Mouse (Mus musculus) embryo, embryonic 9.5 days (tissue): ENCODE measurements around the gene Rxfp4.
A peak's percentile ranks its signal among the peaks of the same experiment; 100 is the strongest.
"Not testable (repeated sequence)": the region's sequence is repeated elsewhere in the genome, so short reads cannot be mapped to it uniquely, and the experiment has no call there.

Experiments
- DNase-seq: peaks from one replicate; pipeline ENCODE4 v3.0.0-alpha.2; 2017; ENCODE audit errors: extremely low spot score

Rxfp4 gene

DNA sequence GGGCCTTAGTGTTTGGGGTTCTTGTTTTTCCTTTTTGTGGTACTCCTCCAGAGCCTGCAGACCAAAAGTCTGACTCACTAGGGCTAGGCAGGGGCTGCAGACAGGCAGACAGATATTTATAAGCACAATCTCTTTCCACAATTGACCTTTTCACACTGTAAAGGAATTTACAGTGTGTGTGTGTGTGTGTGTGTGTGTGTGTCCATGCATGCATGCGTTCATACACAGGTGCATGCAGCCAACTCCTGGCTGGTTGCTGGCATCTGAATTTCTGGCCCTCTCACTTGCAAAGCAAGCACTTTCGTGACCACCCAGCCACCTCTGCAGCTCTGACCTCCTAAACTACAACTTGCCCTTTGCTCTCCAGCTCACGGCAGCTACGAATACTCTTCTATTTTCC, 43.9 kb downstream of the Rxfp4 start:
- DNase-seq: no peak

DNA sequence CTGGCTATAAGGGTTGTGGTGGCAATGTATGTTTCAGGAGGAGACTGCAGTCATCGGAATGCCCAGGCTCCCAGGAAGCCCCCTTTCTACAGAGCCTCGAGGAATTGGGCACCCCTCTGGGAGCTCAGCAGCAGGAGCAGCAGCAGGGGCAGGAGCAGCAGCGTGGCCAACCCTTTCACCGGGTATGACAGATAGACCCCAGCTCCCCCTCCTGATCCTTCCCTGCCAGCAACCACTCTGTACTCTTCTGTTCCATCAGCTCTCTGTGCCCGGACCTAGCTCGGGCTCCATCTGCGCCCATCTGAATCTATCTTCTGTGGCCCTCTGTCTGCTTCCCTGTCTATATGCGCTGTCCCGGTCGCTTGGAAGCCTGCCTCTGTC, 45.2 kb downstream of the Rxfp4 start:
- no peak for DNase-seq

DNA sequence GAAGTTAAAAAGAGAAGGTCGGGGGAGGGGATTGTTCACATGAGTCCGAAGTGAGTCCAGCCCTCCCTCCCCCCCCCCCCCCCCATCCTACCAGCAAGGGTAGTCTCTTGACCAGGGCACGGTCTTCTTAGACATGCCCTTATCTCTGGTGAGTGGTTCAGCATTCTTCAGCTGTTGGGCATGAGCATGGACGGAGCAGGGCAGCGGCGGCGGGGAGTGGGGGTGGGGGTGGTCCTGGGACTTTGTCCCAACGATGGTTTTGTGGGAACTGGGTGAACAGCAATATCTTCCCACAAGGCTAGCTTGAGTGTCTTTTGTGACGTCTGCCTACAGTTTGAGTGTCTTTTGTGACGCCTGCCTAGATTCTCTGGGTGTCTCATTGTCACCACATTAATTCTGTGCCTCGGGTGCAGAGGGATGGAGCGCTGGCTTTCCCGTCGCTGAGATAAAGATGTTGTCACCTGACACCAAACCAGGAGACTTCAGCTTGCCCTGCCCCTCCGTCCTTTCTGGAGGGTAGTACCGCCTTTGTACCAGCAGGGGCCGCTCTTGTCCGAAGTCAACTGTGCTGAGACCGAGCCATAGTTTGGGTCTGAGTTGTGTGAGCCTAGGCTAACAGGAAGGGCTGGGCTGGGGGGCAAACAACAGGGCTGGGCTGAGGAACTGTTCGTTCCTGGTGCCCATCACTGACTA, 45.7 kb downstream of the Rxfp4 start:
- DNase-seq: peak; percentile 96

DNA sequence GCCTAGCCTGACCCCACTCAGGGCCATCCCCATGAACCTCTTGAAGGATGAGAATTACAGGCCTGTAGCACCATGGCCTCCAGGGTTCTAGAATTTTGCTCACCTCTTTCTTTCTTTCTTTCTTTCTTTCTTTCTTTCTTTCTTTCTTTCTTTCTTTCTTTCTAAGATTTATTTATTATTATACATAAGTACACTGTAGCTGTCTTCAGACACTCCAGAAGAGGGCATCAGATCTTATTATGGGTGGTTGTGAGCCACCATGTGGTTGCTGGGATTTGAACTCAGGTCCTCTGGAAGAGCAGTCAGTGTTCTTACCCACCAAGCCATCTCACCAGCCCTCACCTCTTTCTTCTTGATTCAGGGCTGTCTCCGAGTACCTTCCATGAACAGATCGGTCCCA, 47.3 kb downstream of the Rxfp4 start, which contains the start of gene Arhgef2:
TSS of gene Arhgef2 (plus strand) at position 301 of the 400 bp plus-strand sequence.
- DNase-seq: not testable (repeated sequence)

DNA sequence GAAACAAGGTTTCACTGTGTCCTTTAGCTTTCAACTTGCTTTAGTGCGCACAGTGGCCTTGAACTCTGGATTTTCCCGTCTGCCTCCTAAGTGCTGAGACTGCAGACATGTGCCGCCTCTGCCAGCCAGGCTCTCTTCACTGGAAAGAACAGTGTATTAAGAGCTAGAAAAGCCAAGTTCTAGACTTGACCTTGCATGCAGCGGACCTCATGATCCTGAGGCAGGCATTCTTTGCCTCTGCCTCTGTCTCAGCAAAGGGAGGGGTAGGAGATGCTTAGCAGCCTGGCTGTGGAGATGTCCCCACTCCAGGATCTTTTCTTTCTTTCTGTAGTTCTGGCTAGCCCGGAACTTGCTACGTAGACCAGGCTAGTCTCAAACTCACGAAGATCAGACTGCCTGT, 48.1 kb downstream of the Rxfp4 start:
- DNase-seq: no peak

DNA sequence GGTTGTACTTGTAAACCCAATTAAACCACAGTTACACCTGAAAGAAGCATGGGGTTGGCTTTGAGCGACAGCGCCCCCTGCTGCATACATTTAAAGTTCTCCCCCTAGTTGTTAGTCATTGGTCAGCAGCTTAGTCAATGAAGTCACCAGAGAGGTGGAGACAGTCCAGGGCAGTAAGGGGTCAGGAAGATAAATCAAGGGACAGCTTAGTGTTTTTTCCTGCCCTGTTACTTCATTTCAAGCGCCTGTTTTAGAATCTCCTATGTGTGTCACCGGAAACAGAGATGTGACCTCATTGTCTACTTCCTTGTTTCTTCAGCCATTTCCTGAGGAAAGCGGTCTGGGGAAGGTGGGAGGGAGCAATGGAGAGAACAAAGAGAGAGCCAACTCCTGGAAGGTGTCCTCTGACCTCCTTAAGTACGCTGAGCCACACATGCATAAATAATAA, 49.2 kb downstream of the Rxfp4 start:
- DNase-seq: peak; percentile 74

DNA sequence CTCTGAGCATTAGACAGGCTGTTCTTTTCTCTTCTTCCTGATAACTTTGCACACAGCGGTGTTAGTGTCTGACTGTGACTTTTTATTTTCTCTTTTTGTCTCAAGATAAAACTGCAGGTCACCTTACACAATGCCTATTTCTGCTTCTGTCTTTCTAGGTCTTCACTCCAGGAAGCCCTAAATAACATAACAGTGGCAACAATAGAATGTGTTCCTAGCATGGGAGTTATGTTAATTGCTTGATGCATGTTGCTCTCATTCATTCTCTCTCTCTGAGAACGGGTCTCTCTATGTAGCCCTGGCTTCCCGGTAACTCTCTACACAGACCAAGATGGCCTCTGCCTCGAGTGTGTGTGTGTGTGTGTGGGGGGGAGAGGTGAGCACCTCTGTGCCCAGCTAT, 50.5 kb downstream of the Rxfp4 start:
- no peak for DNase-seq
